Mouse (Mus musculus): ENCODE measurements around the gene Jag1. TPM values are rescaled to one million over a fixed set of nuclear protein-coding genes. Genes with fewer than 3 reads are reported as not detected.

Gene Jag1
- polyA plus RNA-seq (2012; rRNA removed) = 8.2 and 12.7 TPM in 2 replicates

DNA sequence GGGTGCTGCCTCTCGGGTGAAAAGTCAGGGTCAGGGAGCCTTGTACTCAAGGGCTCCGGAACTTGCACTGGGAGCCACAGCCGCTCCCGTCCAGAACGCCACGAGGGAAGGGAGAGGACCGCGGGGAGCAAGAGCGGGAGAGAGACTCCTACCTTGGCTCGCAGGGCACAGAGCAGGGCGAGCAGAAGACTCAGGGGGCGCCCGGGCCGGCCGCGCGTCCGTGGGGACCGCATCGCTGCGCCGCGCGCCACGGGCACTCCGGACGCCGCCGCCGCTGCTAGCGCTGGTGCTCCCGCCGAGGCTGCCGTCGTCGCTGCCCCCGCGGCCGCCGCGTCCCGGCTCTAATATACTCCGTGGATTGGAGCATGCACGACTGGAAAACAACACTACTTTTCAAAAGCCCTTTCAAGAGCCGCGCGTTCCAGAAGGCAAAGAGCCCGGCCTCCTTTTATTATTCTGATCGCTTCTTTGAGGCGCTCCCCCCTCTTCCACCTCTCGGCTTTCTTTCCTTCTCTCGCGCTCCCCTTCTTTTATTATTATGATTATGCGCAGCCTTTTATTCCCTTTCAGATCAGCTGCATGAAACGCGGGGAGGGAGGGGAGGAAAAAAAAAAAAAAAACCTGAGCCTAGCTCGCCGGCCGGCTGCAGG lies at the start of gene Jag1:
Gene Jag1 (minus strand): TSS at position 620 of the 650 bp plus-strand sequence.
- no peak for DNase-seq (ENCODE audit: low read depth)

- DNase-seq (ENCODE audit: low read depth) = no peak
Measured at GRCm38 (mm10) chr2:137156018-137156417, 39.6 kb upstream of the Jag1 start.

GRCm38 (mm10) chr2:137153825-137154224 lies 37.4 kb upstream of the Jag1 start:
- no peak for DNase-seq (ENCODE audit: low read depth)

GRCm38 (mm10) chr2:137153172-137153667 lies 36.8 kb upstream of the Jag1 start:
- no peak for DNase-seq (ENCODE audit: low read depth)

DNA sequence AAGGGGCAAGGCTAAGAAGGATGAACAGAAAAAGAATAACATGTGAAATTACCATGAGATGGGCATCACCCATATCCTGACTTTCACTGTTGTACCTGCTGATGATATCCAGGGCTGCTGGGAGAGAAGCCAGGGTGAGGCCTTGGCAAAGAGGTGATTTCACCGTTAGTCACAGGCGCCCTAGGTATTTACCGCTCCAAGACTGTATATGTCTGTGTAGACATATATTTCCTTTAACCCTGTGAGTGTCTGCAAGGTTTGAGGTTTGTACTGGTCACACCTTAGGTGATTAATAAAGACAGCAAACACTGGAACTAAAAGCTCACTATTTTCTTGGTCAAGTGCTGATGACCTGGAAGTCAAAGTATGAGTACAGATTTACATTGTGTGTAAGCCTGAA lies 34.5 kb upstream of the Jag1 start:
- no peak for DNase-seq (ENCODE audit: low read depth)

DNA sequence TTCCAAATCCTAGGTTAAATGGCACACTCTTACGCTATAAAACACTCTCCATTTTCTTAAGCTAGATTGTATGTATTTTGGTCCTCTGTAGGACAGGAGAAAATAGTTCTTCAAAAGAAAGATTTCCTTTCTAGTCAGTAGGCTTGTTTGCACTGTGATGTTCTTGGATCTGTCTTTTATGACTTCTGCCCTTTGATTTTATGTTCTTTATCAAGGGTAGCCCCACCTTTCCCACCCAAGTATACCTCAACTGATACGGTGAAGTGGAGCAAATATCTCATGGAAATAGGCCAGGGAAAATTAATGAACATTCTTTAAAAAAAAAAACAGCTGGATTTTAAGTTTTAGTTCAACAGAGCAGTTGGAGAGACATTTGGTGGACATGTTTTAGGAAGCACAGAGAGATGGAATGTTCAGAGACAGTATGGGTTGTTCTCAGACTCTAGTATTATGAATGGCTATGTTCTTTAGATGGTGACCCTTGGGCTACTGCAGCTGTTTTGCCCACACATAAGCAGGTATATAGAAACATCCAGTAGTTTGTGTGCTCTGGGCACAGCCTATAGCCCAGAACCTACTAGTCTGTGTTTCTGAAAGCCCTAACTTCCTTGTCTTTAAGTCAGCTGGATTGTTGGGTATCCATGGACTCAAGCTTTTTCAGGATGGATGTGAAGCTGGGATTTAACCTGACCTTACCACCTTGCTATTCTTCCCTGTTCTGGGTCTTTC lies 30.7 kb upstream of the Jag1 start:
- DNase-seq (ENCODE audit: low read depth) = no peak

GRCm38 (mm10) chr2:137138063-137138462 lies 21.6 kb upstream of the Jag1 start:
- DNase-seq (ENCODE audit: low read depth) = no peak

- no peak for DNase-seq (ENCODE audit: low read depth)
Measured at GRCm38 (mm10) chr2:137134035-137134434, 17.6 kb upstream of the Jag1 start.

- DNase-seq (ENCODE audit: low read depth) = no peak
Measured at GRCm38 (mm10) chr2:137124861-137125260, 8.4 kb upstream of the Jag1 start.

DNA sequence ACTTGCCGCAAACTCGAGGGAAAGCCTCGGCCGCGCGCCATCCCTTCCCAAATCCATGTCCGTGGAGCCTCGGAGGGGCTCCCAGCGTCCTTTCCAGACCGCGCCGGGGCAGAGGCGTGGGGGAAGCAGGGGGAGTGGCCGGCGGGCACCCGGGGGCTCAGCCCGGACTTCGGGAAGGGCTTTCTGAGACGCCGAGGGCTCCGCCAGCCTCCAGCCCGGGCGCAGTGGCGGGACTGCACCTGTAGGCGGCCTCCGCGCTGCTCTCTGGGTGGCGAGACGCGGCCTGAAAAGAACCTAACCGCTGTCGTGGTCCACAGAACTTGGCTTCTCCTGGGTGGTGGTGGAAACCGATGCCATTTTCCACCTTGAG lies 862 bp upstream of the Jag1 start:
- no peak for DNase-seq (ENCODE audit: low read depth)

DNA sequence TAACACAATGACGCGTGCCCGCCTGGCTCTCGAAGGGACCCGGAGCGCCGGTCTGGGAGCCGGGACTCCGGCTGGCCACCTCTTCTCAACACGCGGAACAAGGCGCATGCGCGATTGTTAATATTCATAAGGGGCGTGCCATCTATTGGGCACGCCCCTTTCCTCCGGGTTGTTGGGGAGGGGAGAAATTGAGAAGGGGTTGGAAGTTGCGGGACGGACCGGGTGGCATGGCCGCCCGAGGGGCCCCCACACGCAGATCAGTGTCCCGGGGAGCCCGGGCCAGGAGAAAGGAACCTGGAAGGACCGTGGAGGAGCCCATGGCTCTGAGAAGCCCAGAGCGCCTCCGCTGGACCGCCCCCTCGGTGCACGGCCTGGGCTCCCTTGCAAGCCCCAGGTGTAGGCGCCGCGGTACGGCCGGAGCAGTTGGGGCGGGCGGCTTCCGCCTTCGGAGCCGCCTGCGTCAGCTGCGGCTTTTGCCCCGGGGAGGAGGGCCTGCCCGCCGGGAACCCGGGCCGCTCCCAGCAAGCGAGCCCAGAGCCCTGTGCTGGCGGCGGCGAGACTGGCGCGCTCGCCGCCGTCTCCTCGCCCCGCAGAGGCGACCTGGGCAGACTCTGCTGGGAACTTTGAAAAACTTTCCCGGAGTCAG lies 354 bp upstream of the Jag1 start:
- DNase-seq (ENCODE audit: low read depth) = no peak

DNA sequence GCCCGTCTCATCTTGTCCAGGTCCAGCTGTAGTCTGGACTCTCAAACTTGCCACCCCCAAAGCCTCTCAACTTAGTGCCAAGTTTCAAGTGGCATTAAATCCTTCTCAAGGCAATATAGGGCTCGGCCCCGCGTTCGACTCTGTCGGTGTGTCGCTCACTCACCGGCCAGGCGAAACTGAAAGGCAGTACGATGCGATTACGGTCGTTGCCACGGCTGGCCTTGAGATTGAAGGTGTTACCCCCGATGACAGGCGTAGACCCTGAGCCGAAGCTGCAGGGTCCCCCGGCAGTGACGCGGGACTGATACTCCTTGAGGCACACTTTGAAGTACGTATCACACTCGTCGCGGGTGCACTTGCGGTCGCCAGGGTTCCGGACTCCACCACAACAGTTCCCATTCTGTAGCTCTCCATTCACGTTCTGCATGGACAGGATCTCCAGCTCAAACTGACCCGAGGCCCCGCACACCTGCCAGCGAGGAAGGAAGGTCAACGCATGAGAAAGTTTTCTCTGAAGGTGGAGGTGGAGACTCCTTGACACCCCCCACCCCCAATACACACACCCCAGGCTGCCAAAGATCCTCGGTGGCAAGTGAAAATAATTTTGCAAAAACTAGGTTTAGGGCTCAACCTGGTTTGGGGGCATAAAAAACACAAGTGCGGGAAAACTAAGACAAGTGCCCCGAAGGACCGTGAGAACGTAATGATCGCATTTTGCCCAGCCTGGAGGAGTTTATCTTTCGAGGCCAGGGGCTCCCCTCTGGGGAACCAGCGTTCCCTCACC lies 1.0 kb downstream of the Jag1 start:
- DNase-seq (ENCODE audit: low read depth) = no peak

- DNase-seq (ENCODE audit: low read depth) = no peak
Measured at GRCm38 (mm10) chr2:137114248-137115096, 2.0 kb downstream of the Jag1 start.

DNA sequence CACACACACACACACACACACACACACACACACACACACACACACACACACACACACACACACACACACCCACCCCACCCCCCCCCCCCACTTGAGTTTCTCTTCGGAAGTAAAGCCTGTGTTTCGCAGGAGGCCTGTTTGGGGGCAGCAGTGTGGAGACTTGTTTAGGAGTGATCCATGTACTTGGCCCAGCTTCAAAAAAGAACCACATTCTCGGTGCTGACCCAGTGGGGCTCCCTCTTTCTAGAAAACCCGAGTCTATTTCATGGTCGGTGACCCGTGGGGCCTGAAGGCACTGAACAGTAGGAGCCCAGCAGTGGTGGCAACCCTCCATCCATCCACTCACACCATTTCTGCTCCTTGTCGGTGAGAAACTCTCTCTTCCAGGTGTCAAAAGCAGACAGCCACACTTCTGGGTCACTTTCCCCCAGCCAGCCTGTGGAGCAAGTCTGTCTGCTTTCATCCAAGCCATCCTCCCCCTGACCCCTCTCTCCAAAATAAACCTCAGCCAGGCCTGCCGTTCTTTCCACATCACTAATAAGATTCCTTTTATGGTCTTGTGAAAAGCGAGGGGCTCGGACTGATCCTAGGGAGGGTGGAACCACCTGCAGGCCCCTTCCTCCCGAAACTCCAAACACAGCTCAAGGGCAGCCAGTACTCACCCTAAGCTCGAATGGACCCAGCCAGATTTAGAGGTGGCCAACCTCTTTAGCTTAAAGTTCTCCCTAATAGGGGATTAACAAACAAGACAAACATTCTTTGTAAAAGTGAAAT lies 3.0 kb downstream of the Jag1 start:
- no peak for DNase-seq (ENCODE audit: low read depth)

DNA sequence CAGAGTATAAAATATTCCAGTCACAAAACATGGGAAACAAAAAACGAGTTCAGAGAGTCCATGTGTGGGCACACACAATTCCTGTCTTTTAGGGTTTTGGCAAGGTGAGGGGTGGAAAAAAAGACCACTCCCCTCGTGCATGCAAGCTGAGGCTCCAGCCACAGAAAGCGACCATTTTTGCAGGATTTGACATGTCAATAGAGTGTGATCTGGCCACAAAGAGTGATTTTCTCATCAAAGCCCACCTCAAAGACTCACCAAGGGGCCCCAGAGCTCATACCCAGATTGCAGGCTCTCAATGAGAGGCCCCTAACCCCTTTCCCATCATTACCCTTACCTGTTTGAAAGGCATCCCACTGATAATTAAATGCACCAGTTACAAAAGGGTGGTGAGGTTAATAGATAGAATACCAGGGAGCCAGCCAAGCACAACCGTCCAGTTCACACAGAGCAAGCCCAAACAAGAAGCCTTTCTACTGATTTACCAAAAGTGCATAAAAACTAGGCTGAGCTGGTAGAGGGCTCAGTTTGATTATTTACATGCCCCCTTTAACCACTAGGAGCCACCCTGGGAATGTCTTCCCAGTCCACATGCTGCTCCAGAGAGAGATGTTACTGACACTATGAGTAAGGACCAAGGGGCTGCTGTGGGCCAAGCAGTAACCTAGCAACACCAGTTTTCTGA lies 6.1 kb downstream of the Jag1 start:
- DNase-seq (ENCODE audit: low read depth) = no peak

DNA sequence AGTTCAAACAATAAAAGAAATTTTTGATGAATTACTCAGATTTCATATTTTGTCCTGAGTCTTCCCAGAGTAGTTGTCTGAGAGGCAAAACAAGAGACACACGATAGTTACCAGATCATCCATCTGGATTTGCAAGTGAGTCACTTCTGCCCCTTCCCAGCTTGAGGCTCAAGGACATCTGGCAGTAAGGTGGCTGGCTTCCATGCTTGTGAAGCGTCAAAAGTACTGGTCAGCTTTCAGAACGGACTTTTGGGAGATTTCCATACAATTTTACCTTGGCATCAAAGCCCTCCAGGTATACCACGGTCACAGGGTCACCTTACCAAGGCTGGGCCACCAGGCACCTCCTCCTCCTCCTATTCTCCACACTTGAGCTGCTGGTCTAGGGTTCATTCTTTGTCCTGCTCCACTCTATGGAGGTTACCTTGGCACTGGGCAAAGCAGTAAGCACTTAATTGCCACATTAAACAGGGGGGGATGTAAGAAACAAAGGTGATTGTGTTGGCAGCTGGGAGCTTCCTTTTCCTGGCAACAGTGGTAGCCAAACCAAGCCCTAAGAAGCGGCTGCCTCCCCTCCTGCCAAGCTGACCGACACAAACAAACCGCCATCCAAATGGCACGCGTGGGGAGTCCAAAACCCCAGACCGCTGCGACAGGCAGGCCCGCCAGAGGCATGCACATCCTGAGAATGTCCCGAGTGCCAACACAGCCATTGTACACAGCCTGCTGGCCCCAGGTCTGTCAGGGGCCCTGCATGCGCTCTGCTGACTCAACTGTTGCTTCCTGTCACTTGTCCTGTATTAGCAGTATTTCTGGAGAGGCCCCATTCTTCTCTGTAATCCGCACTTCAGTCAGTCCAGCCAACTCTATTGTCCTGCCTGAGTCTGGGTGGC lies 6.9 kb downstream of the Jag1 start:
- no peak for DNase-seq (ENCODE audit: low read depth)

GRCm38 (mm10) chr2:137107946-137108345 lies 8.5 kb downstream of the Jag1 start:
- DNase-seq (ENCODE audit: low read depth) = no peak

DNA sequence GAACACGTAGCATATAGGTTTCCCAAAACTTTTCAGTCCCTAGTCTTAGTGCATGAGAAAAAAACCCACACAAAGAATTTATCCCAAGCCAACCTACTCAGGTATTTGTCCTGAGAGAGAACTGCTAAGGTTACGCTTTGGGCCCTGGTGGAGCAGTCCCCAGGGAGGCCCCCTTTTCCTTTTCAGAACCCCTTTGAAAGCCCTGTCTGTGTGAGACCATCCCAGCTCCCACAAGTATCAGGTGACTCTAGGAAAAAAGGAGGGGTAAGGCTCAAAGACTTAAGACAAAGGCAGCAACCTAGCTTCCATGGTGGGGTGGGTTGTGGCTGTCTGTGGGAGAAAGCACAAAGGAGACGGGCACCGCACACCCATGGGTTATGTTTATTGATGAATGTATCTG lies 9.2 kb downstream of the Jag1 start:
- DNase-seq (ENCODE audit: low read depth) = no peak

- no peak for DNase-seq (ENCODE audit: low read depth)
Measured at GRCm38 (mm10) chr2:137101074-137101473, 15.4 kb downstream of the Jag1 start.
